Mouse (Mus musculus) gastrocnemius, adult 2 months (tissue): ENCODE measurements around the gene Pcnx2. TPM values are rescaled to one million over a fixed set of nuclear protein-coding genes. Genes with fewer than 3 reads are reported as not detected.
A peak's percentile ranks its signal among the peaks of the same experiment; 100 is the strongest.

ENCODE experiments used
- DNase-seq: peaks from one replicate; pipeline ENCODE4 v3.0.0; 2022
- H3K27ac ChIP-seq: fragments of 200-600 bp; 2 replicates; pipeline ENCODE4 v1.8.1; 2022; ENCODE audit warnings: mild to moderate bottlenecking
- H3K4me3 ChIP-seq: fragments of 200-600 bp; 2 replicates; pipeline ENCODE4 v1.8.1; 2022; ENCODE audit warnings: mild to moderate bottlenecking, moderate library complexity
- CTCF ChIP-seq: fragments of 200-600 bp; IDR thresholded peaks from 2 replicates; pipeline ENCODE4 v1.8.1; 2022; ENCODE audit warnings: antibody characterized with exemption, mild to moderate bottlenecking, moderate library complexity
- intact Hi-C: fragments of 180-260 bp; cut with DNase I; formaldehyde crosslinking; loops from one replicate; pipeline ENCODE4 v1.15.1; 2025
- total RNA-seq, 2 experiments: library from RNA; stranded (reverse); gene quantifications; 2 replicates each; pipeline ENCODE4 v1.2.3; 2021

Gene Pcnx2
- total RNA-seq, 2 experiments from 2014 or later, result 0.20 to 0.39 TPM

DNA sequence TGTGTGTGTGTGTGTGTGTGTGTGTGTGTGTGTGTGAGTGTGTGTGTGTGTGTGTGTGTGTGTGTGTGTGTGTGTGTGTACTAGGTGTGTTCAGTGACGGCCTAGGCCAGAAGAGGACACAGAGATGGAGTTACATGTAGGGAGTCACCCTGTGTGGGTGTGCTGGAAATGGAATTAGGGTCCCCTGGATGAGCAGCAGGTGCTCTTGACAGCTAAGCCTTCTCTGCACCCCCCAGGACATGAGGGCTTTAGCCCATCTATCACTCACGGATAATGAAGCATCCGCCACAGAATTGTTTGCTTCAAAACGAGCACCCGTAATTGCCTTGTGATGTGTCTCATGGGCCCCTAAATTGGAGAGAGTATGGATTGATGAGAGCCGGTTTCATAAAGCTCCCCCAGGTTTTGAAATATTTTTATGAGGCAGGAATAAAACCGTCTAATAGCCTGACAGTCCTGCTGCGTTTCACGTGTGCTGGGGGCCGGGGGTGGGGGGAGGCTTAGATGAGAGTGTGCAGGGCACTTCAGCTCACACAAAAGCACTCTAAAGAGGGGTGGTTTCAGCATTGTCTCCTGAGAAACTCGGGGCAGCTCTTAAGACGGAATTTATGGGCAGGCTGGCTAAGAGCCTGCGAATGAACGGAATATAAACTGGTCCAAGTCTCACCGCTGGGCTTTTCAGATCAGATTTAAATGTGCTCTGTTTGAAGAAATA is 54.8 kb downstream of the Pcnx2 start:
- Histone ChIP-seq H3K4me3 (no peak overlapping the region), H3K27ac (no peak overlapping the region)
- TF ChIP-seq CTCF, result no peak
- intact Hi-C loops, result no loop called here
- DNase-seq, result no peak

- intact Hi-C loops, result no loop called here
- no peak for DNase-seq
- Histone ChIP-seq H3K4me3 (no peak overlapping the region), H3K27ac (no peak overlapping the region)
- no peak for TF ChIP-seq CTCF
These were observed 56.0 kb downstream of the Pcnx2 start for GRCm38 (mm10) chr8:125842158-125842557.

DNA sequence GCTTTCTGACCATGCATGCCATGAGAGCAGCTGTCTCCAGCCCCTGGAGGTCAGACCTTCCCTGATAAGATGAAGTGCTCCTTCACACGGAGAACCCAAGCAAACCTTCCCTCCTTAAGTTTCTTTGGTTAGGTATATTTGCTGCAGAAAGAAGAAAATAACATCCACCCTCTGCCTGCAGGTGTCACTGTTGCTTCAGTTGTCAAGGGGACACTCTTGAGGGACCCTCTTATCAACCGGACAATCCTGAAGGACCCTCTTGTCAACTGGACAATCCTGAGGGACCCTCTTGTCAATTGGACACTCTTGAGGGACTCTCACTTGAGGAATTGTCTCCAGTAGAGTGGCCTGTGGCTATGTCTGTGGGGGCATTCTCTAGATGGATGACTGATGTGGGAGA is 73.4 kb downstream of the Pcnx2 start:
- no peak overlapping the region for H3K27ac ChIP-seq
- DNase-seq, result no peak
- TF ChIP-seq CTCF, result peak; percentile 24; the same call in 1 of the 2 replicates
- no peak overlapping the region for H3K4me3 ChIP-seq
- intact Hi-C loops, result no loop called here

GRCm38 (mm10) chr8:125823719-125824118 is 74.4 kb downstream of the Pcnx2 start:
- no peak overlapping the region for H3K27ac ChIP-seq
- intact Hi-C loops, result no loop called here

DNA sequence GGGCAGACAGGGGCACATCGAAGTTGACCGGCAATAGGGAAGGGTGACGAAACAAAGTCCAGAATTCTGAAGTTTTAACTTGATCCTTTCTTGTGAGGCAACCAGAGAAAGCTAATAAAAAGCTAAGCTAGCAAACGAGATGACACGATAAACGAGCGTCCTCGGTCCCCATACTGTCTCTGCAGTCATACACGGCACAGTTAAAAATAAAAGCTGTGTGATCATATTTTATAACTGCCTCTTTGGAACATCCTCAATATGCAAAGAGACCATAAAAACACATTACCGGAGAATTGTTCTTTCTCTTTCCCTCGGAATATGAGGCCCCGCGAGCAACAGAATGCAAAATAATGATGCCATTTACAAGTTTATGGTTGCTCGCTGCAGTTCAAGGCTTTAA is 76.1 kb downstream of the Pcnx2 start:
- H3K27ac ChIP-seq, result no peak overlapping the region
- no peak for DNase-seq
- H3K4me3 ChIP-seq, result no peak overlapping the region
- intact Hi-C loops, result no loop called here
- no peak for TF ChIP-seq CTCF

More at GRCm38 (mm10) chr8:125823719-125824118, 74.4 kb downstream of the Pcnx2 start:
- no peak for DNase-seq
- H3K4me3 ChIP-seq, result no peak overlapping the region
- no peak for TF ChIP-seq CTCF

- intact Hi-C loops, result no loop called here
- Histone ChIP-seq H3K27ac (no peak overlapping the region), H3K4me3 (no peak overlapping the region)
- DNase-seq, result no peak
- TF ChIP-seq CTCF, result no peak
These were observed 78.3 kb downstream of the Pcnx2 start for GRCm38 (mm10) chr8:125819797-125820196.

GRCm38 (mm10) chr8:125818796-125819195 is 79.3 kb downstream of the Pcnx2 start:
- intact Hi-C loops, result no loop called here
- Histone ChIP-seq H3K4me3 (no peak overlapping the region), H3K27ac (no peak overlapping the region)
- DNase-seq, result no peak
- TF ChIP-seq CTCF, result no peak

- intact Hi-C loops, result no loop called here
- DNase-seq, result no peak
- no peak overlapping the region for H3K27ac ChIP-seq
- H3K4me3 ChIP-seq, result no peak overlapping the region
- TF ChIP-seq CTCF, result no peak
These were observed 81.4 kb downstream of the Pcnx2 start for GRCm38 (mm10) chr8:125816742-125817141.

GRCm38 (mm10) chr8:125808826-125809225 is 89.3 kb downstream of the Pcnx2 start:
- H3K27ac ChIP-seq, result no peak overlapping the region
- TF ChIP-seq CTCF, result no peak

DNA sequence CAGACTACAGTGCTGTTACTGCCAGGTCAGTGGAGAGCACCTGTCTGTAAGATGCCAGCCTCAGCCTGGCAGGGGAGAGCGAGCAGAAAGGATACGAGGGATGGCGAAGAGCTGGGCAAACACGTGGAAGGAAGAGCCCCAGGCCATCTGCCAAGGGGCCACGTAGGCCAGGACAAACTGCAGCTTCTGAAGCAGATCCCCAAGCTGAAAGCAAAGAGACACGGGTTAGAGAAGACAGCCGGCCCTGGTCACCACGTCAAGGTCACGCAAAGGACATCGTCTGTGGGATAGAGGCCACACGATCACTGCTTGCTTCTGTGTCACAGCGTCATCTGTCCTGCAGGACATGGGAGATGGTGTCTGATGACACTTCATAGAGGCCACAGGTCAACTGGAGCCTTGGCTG is 90.2 kb downstream of the Pcnx2 start:
- intact Hi-C loops, result no loop called here
- H3K4me3 ChIP-seq, result no peak overlapping the region
- TF ChIP-seq CTCF, result no peak
- peak; percentile 54 for DNase-seq
- H3K27ac ChIP-seq, result peak overlapping the region; percentile 84

More at GRCm38 (mm10) chr8:125808826-125809225, 89.3 kb downstream of the Pcnx2 start:
- DNase-seq, result no peak
- no peak overlapping the region for H3K4me3 ChIP-seq
- intact Hi-C loops, result no loop called here

GRCm38 (mm10) chr8:125806459-125806858 is 91.7 kb downstream of the Pcnx2 start:
- no peak for DNase-seq
- intact Hi-C loops, result no loop called here
- Histone ChIP-seq H3K27ac (no peak overlapping the region), H3K4me3 (no peak overlapping the region)
- no peak for TF ChIP-seq CTCF

DNA sequence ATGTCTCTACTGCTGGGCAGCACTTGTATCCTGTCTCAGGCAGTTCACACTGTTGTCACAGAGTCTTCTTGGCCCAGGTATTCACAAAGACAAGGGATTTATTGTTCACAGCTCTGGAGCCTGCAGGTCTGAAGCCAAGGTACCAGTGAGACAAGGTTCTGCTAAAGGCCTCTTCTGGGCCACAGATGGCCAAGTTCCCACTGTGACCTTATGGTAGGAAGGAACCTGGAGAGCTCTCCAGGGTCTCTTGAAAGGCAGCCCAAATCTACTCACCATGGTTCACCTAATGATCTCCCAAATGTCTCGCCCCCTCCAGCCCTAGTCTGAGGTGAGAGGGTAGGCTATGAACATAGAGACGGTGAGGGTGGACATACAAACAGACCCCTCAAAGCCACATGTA is 101.1 kb downstream of the Pcnx2 start:
- DNase-seq, result no peak
- no peak for TF ChIP-seq CTCF
- H3K27ac ChIP-seq, result no peak overlapping the region
- intact Hi-C loops, result no loop called here
- H3K4me3 ChIP-seq, result no peak overlapping the region

- intact Hi-C loops, result no loop called here
- TF ChIP-seq CTCF, result no peak
- DNase-seq, result no peak
- Histone ChIP-seq H3K27ac (no peak overlapping the region), H3K4me3 (no peak overlapping the region)
These were observed 102.8 kb downstream of the Pcnx2 start for GRCm38 (mm10) chr8:125795341-125795740.

DNA sequence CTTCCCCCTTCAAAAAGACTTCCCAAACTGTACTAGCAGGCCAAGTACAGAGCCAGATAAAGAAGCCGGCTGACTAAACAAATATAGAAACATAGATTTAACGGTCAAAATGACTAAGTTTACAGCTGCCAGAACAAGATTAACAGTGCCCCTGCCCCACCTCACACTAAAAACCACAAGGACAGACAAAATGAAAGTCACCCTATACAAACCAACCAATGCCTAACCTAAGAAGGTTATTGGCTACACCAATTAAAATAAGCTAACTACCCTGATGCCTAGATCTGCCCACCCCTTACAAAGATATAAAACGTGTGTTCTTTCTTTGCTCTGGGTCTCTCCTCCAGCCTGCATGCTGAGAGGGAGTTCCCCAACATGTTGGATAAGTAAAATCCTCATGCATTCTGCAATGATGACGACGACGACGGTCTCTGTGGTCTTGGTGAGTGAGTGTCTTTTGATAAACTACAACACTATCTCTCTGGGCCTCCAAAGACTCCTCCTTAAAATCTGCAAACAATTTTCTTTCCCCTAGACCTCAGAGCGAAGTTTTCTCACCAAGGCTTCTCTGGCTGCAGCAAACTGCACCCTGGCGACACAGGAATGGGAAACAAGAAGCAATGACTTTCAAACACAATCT is 105.2 kb downstream of the Pcnx2 start:
- Histone ChIP-seq H3K27ac (no peak overlapping the region), H3K4me3 (no peak overlapping the region)
- TF ChIP-seq CTCF, result no peak
- intact Hi-C loops, result no loop called here
- DNase-seq, result no peak
